Mouse (Mus musculus) embryo, embryonic 11.5 days (tissue): ENCODE results near the gene Zfp867.

Source experiments
- DNase-seq: peaks from one replicate; pipeline ENCODE4 v3.0.0-alpha.2; 2012; ENCODE audit warnings: low read depth, low spot score

Zfp867 gene

GRCm38 (mm10) chr11:59458973-59459372, 13.3 kb downstream of the Zfp867 start:
- DNase-seq: no peak

DNA sequence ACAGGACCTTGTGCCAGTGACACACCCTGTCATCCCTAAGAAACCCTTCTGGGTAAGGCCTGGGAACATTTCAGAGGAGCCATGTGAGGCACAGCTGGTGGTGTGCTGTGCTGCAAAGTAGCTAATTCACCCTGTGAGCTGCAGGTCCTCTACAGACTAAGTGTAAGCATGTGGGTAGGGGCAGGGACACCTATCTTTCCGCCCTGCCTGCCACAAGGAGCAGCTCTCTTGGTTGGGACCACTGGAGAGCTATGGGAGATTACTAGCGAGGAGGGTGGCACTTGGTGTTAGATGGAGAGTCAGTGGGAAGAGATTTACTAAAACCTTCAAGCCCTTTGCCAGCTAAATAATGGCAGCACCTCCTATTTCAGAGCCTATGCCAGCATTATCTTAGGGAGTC, 15.4 kb downstream of the Zfp867 start:
- DNase-seq: no peak

DNA sequence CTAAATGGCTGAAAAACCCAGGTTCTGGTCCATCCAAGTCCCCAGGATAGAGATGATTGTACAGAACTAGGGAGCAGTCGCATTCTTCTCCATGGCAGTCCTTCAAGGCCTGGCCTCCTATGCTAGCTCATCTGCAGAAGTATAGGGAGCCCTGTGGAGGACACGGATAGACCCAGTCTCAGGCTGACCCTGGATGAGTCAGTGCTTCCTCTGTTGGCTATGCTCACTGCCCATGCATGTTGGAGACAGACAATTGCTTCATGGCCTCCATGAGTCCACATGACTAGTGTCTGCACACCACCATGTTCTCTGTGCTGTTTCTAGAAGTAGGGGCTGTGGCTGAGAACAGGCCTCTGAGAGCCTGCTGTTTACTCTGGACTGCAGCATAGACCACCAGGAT, 15.9 kb downstream of the Zfp867 start:
- DNase-seq: no peak

DNA sequence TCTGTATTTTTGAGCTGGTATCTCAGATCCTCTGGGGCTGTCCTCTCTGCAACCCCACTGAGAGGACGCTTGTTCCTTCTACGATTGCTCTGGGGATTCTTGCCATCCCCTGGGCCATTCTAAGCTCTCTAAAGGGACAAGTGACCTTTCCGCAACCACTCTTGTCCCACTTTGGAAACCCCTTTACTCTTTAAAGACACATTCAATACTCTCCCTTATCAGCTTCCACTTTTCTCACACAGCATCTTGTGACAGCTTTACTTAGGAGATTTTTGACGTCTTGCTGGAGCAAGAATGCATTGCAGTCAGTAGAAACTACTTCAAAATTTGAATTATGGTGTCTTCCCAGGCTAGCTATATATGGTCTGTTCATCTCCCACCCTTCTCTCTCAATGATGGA, 21.2 kb downstream of the Zfp867 start, which contains the start of gene Snap47:
Gene Snap47 (minus strand): TSS at position 101 of the 400 bp plus-strand sequence.
- no peak for DNase-seq

- DNase-seq: no peak
Observed at GRCm38 (mm10) chr11:59450230-59450771, 22.0 kb downstream of the Zfp867 start.

GRCm38 (mm10) chr11:59449741-59450229, 22.5 kb downstream of the Zfp867 start, which contains the start of gene Jmjd4:
Gene Jmjd4 (plus strand): TSS chr11:59450045.
- peak; percentile 84 for DNase-seq

DNA sequence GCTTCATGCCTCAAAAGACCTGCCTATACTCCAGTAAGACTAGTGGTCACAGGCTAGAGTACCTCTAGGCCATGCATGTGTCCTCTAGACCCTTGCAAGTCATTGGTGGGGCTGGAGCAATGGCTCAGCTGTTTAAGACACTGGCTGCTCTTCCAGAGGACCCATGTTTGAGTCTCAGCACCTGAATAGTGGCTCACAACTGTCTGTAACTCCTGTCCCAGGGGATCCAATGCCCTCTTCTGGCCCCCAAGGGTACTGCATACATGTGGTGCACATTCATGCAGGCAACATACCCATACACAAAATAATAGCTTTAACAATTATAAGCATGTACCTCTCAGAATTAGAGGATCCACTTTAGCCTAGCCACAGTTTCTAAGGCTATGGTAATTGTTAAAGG, 29.2 kb downstream of the Zfp867 start:
- no peak for DNase-seq

DNA sequence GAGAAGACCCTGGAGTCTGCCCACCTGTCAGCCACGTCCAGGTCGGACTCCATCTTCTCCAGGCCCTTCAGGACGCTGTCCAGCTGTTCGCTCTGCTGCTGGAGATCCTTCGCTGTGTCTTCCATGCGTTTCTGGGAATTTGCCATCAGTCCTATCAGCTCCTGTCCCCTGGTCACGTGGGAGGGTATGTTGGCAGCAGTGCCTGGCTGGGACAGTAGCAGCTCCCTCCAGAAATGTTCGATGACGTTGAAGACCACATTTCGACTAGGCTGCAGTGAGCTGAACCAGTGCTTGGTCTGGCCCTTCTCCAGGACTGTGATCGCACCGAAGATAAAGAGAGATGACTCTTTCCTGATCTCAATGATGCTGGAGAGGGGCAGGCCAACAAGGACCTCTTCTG, 34.3 kb downstream of the Zfp867 start:
- no peak for DNase-seq

GRCm38 (mm10) chr11:59432261-59432660, 40.0 kb downstream of the Zfp867 start:
- DNase-seq: no peak

GRCm38 (mm10) chr11:59429959-59430358, 42.3 kb downstream of the Zfp867 start:
- DNase-seq: no peak

DNA sequence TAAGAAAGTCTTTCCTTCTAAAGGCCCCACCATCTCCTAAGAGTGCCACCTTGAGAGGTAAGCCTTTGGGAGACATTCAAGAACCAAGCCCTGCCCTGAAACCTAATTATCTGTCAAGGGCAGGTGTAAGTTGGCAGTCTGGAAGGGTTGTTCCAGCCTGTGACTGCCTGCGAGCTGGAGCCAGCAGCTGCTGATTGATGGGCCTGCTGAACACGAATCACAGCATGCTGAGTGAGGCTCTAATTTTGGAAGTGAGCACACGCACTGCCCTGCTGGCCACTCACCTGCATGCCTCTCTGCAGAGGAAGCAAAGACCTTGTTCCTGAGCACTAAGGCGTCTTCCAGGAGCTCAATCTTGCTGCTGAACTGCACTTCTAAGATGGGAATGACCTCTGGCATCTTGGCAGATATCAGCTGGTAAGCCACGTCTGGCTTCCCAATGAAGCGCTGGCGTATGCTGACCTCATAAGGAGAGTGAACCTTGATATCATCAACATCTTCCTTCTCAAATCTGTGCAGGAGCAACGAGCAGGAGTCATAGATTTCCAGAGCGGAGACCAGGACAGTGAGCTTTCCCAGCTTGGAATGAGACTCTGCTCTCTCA, 44.1 kb downstream of the Zfp867 start:
- no peak for DNase-seq

GRCm38 (mm10) chr11:59425671-59426101, 46.6 kb downstream of the Zfp867 start:
- DNase-seq: peak; percentile 11

GRCm38 (mm10) chr11:59423010-59423588, 49.2 kb downstream of the Zfp867 start:
- DNase-seq: no peak

DNA sequence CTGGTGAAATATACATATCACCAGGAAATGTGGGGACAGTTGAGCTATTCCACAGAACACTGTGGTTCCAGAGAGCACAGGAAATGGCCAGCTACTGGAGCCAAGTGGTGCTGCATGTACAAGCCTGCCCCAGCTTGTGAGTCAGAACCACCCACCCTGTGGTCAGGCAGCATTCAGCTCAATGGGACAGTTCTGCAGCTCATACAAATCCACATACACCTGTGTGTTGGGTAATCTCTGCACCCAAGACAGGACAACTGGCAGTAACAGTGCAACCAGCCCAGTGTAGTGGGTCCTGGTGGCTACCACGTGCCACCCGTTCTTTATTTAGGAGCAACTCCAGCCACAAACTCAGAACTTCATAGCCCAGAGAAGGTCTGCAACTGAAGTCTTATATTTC, 50.3 kb downstream of the Zfp867 start:
- no peak for DNase-seq

DNA sequence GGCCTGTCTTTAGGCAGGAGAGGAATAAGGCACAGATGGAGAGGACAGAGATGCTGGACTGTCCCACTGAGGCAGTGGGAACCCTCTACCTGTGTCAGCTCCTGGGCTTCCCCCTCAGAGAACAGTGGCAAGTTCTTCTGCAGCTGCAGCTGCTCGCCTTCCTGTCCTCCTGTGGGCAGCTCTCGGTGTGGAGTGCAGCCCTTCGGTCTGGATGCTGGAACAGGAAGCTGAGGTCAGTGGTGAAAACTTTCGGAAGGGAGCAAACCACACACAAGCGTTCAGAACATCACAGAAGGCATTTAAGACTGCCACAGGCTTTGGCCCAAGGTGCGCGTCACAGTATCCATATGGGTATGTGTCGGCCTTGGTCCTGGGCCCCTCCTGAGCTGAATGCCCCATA, 50.8 kb downstream of the Zfp867 start:
- no peak for DNase-seq

DNA sequence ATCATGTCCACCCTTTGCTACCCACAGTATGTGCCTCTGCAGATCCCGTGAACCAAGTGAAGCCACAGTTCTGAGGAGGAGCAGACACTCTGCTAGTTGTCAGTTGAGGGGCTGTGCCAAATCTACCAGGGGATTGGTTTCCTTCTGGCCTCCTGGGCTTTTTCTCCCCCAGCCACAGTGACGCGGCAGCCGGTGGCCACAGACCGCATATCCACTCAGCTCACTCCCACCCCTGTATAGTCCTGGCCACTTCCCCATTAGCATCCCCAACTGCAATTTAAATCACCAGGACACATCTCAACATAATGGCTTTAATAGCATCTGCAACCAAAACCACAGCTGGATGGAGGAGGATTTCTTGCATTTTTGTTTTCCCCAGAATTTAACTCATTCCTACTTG, 53.6 kb downstream of the Zfp867 start:
- no peak for DNase-seq

DNA sequence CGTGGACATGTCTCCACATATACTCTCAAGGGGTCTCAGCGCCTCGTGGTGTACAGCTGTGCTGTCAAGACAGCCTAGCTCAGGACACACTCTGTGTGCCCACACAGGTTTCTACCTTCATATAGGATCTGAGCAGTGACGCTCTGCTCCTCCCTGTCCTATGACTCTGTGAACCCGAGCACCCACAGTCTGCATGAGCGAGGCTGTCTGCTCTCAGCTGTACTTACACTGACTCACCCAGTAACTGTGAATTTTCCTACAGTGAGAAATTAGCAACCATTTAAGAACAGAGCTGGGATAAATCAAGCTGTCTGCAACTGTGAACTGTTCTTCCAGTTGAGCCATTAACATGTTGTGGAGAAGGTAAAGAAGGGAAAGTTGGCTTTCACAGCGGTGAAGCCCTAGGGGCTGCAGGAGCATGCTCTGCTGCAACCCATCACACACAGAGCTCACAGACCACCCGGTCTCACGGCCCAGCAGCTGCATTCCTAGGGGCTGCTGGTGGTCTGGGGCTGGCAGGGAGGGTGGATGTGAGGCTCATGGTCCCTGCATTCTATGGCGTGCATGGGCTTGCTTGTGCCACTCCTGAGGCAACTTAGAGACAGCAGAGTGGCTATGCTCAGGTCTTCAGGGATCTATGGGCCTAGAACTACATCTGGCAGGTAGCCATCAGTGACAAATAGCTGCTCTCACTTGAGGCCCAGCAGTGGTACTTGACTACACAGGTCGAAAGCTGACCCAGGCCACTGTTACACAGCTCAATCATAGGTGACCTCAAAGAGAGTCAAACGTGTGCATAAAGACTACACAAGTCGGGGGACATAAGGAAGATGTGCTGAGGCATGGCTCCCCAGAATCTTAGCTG, 59.0 kb downstream of the Zfp867 start:
- DNase-seq: no peak

- no peak for DNase-seq
Observed at GRCm38 (mm10) chr11:59412058-59412457, 60.2 kb downstream of the Zfp867 start.
